Mouse (Mus musculus) neutrophil, adult 83 days (primary cell): ENCODE results near the gene Ccdc144b. TPM values are rescaled to one million over a fixed set of nuclear protein-coding genes. Genes with fewer than 3 reads are reported as not detected.

Experiments used
- total RNA-seq, 2 experiments: library from RNA; stranded (reverse); gene quantifications; one replicate each; pipeline ENCODE4 v1.2.4; 2023

The Ccdc144b gene
- not detected for total RNA-seq

DNA sequence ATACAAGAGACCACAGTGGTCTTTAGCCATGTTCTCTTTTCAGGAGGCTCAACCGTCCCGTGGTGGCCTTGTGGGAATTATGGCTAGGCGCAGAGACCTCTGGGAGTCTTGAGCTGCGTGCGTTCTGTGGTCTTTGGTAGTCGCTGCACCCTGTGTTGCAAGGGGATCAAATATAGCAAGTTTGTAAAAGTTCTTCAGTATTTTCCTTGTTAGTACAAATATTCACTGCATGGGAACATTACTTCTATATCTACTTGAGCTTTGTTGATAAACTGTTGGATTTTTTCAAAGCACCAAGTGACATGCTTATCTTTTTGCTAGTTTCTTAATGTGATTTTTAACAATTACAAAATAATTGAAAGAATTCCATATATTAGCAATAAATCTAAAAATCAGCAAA is at the start of gene Ccdc144b:
Gene Ccdc144b, minus strand, starts transcription at position 101 of the 400 bp plus-strand sequence.

DNA sequence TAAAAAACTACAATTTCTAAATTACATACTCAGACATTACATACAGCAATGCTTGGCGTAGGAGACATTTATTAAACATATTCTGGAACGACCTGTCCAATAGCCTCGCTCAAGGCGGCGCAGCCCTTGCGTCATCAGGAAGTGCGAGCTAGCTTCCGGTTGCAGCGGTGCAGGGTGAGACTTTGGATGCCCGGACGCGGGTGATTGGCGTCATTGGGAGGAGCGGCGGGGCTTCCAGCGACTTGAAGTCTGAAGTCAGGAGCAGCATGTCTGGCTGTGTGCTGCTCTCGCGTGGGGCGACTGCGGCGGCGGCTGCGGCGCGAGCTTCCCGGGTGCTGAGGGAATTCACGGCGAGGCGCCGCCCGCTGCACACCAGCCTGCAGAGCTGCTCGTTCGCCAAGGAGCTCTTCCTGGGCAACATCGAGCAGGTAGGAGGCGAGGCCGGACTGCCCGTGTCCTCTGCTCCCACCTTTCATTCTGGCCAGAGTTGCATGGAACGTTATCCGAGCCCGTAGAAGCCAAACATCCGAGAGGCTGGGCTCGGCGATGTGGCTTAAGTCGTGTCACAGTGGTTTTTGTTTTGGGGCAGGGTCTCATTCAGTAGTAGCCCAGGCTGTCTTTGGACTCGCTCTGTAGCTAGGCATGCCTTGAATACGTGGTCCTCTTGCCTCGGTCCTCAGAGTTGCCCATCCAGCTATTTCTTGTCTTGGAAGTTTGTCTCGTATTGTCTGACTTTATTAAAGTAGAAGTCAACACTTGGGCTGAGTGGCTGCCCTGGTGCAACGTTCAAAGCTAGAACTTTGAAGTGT is 12.7 kb upstream of the Ccdc144b start, which contains the start of gene Acad9:
Gene Acad9, plus strand, starts transcription at position 137 of the 809 bp plus-strand sequence.

GRCm38 (mm10) chr3:36000275-36001239 is 52.8 kb downstream of the Ccdc144b start, which contains the start of gene Mccc1:
Gene Mccc1 (minus strand): TSS chr3:36000678.

Other genes with a start within 250 kb of the Ccdc144b start
- gene Dcun1d1, start 116.1 kb downstream of the Ccdc144b start, total RNA-seq, result 10 to 100 TPM; 62.2 to 62.8 TPM
- 1 to 10 TPM; 6.4 to 9.5 TPM for gene Mccc1, start 52.9 kb downstream of the Ccdc144b start, total RNA-seq
- gene Acad9, start 12.4 kb upstream of the Ccdc144b start, total RNA-seq, result 10 to 100 TPM; 17.4 to 22.5 TPM
- gene D3Ertd254e, start 97.5 kb upstream of the Ccdc144b start, total RNA-seq, result 1 to 10 TPM; 1.2 TPM
- not detected for gene Qrfpr, start 168.8 kb upstream of the Ccdc144b start, total RNA-seq